Mouse (Mus musculus): ENCODE measurements at regions not wholly inside any gene's neighbourhood (a gene's known extent, or its start where the extent isn't known, plus 50 kb on each side); places are given as distances from the start of the nearest gene placed in this dataset.
A peak's percentile ranks its signal among the peaks of the same experiment; 100 is the strongest.

DNA sequence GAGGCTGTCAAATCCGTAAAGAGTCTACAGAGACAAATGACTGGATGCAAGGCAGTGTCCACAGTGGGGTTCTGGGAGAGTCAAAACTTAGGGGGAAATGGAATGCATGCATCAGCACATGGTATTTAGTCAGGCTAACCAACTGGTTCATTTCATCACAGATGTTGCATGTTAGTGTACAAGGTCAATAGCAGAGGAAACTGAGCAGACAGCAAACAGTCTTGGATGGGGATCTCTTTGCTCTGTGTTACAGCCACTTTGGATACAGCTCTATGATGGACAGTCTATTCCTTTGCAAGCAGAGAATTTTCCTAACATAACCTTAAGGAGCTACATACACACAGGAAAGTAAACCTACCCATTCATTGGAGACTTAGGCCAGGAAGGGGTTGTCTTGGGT, 151.9 kb upstream of the Tmc3 start:
- Histone ChIP-seq H3K27ac (replicated peaks in 1 of 2; ENCODE audit: control insufficient read depth in 1 of 2, insufficient read depth in 1 of 2, low read depth in 2 of 2, low read length in 2 of 2) (no peak overlapping the region), H3K4me2 (ENCODE audit: low read length) (no peak overlapping the region), H3K4me1 (ENCODE audit: control insufficient read depth in 2 of 2, insufficient read depth in 2 of 2, low read length in 2 of 2) (peaks cover 0 to 11% of the 10 kb centered on the region in 2 experiments; a peak in 2 of 4 replicates), H3K9me3 (ENCODE audit: control insufficient read depth, low read length) (no peaks in the 10 kb centered on the region), H3K27me3 (ENCODE audit: control insufficient read depth, insufficient read depth, low read length) (no peaks in the 10 kb centered on the region), H3K9ac (ENCODE audit: low read length) (no peak overlapping the region), H3K4me3 (ENCODE audit: control insufficient read depth in 1 of 2, insufficient read depth in 1 of 2, low read depth in 1 of 2, low read length in 2 of 2) (no peak overlapping the region), H3K36me3 (ENCODE audit: control insufficient read depth, insufficient read depth, low read length) (no peaks in the 10 kb centered on the region)
- 90% methylated on average over 1 of the region's 1 CpGs for WGBS
- no peak for ATAC-seq (ENCODE audit: insufficient number of reproducible peaks, insufficient read depth, low FRiP score, low read depth)

DNA sequence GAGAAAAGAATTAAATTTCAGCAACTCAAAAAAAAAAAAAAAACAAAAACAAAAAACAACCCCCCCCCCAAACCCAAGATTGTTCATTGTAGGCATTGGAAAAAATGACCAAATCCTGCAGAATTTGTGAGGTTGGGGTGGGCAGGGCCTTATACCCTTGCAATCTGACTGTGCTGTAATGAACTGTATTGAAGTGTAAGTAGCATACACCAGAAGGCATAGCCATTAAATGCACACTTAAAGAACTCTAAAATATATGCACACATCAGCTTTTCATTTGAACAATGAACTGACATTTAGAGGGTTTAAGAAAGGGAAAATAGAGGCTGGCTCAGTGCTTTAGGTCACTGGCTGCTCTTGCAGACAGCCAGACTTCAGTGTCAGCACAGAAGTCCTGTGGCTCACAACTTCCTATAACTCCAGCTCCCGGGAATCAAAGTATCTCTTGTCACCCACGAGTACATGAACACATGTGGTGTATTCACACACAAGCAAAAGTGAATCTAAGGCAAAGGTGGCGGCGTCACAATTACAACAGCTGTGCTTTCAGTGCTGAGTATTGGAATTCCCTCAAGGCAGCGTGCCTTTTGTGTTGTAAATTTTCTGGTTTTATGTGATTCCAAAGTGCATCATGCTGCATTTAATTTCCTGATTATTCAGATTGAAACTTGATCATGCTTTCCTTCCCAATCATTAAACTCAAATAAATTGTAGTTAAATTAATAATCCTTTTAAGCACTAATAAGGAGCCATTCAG, 150.6 kb upstream of the Tmc3 start:
- no peak overlapping the region for H3K9ac ChIP-seq (ENCODE audit: low read length)
- H3K4me1 ChIP-seq (ENCODE audit: control insufficient read depth in 2 of 2, insufficient read depth in 2 of 2, low read length in 2 of 2), result peaks cover 0 to 11% of the 10 kb centered on the region in 2 experiments; a peak in 3 of 4 replicates
- H3K36me3 ChIP-seq (ENCODE audit: control insufficient read depth, insufficient read depth, low read length), result no peaks in the 10 kb centered on the region
- H3K27ac ChIP-seq (replicated peaks in 1 of 2; ENCODE audit: control insufficient read depth in 1 of 2, insufficient read depth in 1 of 2, low read depth in 2 of 2, low read length in 2 of 2), result no peak overlapping the region
- WGBS, result 68% methylated on average over 5 of the region's 5 CpGs
- H3K4me2 ChIP-seq (ENCODE audit: low read length), result no peak overlapping the region
- H3K27me3 ChIP-seq (ENCODE audit: control insufficient read depth, insufficient read depth, low read length), result no peaks in the 10 kb centered on the region
- H3K9me3 ChIP-seq (ENCODE audit: control insufficient read depth, low read length), result no peaks in the 10 kb centered on the region
- ATAC-seq (ENCODE audit: insufficient number of reproducible peaks, insufficient read depth, low FRiP score, low read depth), result no peak
- no peak overlapping the region for H3K4me3 ChIP-seq (ENCODE audit: control insufficient read depth in 1 of 2, insufficient read depth in 1 of 2, low read depth in 1 of 2, low read length in 2 of 2)

DNA sequence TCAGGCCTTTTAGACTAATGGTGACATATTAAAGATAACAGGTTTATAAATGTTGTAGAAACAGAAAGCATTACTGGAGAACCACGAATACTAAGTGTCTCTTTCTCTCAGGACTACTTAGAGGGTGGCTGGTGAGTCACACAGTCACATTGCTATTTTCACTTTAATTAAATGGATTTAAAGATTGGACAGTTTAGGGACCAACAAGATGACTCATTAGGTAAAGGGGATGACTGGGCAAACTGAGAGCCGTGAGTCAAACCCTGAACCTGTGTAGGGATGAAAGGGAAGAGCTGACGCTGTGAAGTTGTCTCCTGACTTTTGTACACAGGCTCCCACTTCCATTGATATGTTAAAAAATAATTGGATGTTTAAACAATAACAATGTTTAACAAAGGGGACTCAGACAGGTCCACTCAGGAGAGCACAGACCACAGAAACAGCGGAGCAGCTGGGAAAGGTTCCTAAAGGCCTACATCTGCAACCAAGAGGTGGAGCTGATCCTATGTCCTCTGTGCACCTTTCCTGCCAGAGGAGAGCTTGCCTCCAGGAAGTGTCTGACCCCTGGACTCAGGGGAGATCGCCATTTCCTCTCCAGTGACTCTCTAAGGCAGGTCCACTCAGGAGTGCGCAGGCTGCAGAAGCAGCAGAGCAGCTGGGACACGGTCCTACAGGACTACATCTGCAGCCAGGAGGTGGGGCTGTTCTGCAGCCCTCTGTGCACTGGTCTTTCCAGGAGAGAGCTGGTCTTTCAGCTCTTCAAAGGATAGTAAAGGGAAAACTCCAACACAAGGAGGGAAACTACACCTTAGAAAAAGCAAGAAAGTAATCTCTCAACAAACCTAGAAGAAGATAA, 146.0 kb upstream of the Tmc3 start:
- H3K27me3 ChIP-seq (ENCODE audit: control insufficient read depth, insufficient read depth, low read length), result no peaks in the 10 kb centered on the region
- H3K4me1 ChIP-seq (ENCODE audit: control insufficient read depth in 2 of 2, insufficient read depth in 2 of 2, low read length in 2 of 2), result peaks cover 0 to 4% of the 10 kb centered on the region in 2 experiments; a peak in 1 of 4 replicates
- no peak overlapping the region for H3K4me3 ChIP-seq (ENCODE audit: control insufficient read depth in 1 of 2, insufficient read depth in 1 of 2, low read depth in 1 of 2, low read length in 2 of 2)
- H3K9ac ChIP-seq (ENCODE audit: low read length), result no peak overlapping the region
- ATAC-seq (ENCODE audit: insufficient number of reproducible peaks, insufficient read depth, low FRiP score, low read depth), result no peak
- H3K36me3 ChIP-seq (ENCODE audit: control insufficient read depth, insufficient read depth, low read length), result no peaks in the 10 kb centered on the region
- no peak overlapping the region for H3K27ac ChIP-seq (replicated peaks in 1 of 2; ENCODE audit: control insufficient read depth in 1 of 2, insufficient read depth in 1 of 2, low read depth in 2 of 2, low read length in 2 of 2)
- whole genome bisulfite sequencing, result 55% methylated on average over 7 of the region's 7 CpGs
- no peak overlapping the region for H3K4me2 ChIP-seq (ENCODE audit: low read length)
- H3K9me3 ChIP-seq (ENCODE audit: control insufficient read depth, low read length), result no peaks in the 10 kb centered on the region

DNA sequence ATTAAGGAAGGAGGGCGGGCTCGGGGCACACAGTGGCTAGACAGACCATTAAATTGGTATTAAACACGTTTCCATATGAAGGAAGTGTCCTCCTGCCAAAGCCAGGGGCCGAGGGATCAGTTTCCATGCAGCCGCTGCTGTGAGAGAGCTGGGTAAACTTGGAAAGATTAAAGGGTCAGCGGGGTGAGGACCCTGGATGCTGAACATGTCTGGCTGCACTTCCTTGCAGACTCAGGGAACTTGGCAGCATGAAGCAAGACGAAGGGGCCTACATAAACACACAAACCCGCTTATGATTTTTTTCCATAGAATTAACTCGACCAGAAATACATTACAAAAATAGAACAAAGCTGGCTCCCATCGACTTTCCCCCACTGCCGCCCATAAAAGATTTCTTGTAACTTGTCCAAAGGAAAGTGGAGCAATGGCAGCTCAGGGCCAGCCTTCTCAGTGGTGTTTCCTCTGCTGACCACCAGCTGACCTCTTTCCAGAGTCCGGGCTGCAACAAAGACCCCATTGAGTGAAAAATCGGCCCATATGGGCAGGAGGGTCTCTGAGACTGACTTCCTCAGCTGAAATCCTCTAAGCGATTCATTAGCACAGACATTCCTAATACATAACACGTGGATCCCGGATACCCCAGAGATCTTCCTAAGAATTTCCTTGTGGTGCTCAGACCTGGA, 141.0 kb upstream of the Tmc3 start:
- Histone ChIP-seq H3K4me3 (ENCODE audit: control insufficient read depth in 1 of 2, insufficient read depth in 1 of 2, low read depth in 1 of 2, low read length in 2 of 2) (no peak overlapping the region), H3K27ac (replicated peaks in 1 of 2; ENCODE audit: control insufficient read depth in 1 of 2, insufficient read depth in 1 of 2, low read depth in 2 of 2, low read length in 2 of 2) (peak overlapping the region; percentile 73 to 75), H3K4me1 (ENCODE audit: control insufficient read depth in 2 of 2, insufficient read depth in 2 of 2, low read length in 2 of 2) (peaks cover 12 to 18% of the 10 kb centered on the region in 2 experiments; a peak in 3 of 4 replicates), H3K27me3 (ENCODE audit: control insufficient read depth, insufficient read depth, low read length) (no peaks in the 10 kb centered on the region), H3K4me2 (ENCODE audit: low read length) (no peak overlapping the region), H3K9ac (ENCODE audit: low read length) (no peak overlapping the region), H3K36me3 (ENCODE audit: control insufficient read depth, insufficient read depth, low read length) (no peaks in the 10 kb centered on the region), H3K9me3 (ENCODE audit: control insufficient read depth, low read length) (no peaks in the 10 kb centered on the region)
- 42% methylated on average over 16 of the region's 16 CpGs for WGBS
- peak; percentile 78 for ATAC-seq (ENCODE audit: insufficient number of reproducible peaks, insufficient read depth, low FRiP score, low read depth)

DNA sequence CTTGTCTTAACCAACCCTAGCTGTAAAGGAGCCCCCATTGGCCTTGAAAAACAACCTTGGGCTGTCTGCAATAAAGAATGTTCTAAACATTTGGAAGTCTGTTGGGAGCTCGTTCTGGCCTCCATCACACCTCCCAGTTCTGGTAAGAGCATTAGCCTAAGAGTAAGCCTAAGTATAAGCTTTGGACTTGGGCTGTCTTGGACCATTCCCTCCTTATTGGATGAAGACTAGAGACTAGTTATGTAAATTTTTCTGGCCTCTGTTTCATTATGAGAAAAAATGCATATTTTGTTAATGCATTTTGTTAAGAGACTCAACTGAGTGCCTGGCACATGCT, 140.5 kb upstream of the Tmc3 start:
- 56% methylated on average over 1 of the region's 1 CpGs for WGBS
- Histone ChIP-seq H3K27me3 (ENCODE audit: control insufficient read depth, insufficient read depth, low read length) (no peaks in the 10 kb centered on the region), H3K27ac (replicated peaks in 1 of 2; ENCODE audit: control insufficient read depth in 1 of 2, insufficient read depth in 1 of 2, low read depth in 2 of 2, low read length in 2 of 2) (peak overlapping the region; percentile 73 to 75), H3K4me3 (ENCODE audit: control insufficient read depth in 1 of 2, insufficient read depth in 1 of 2, low read depth in 1 of 2, low read length in 2 of 2) (no peak overlapping the region), H3K36me3 (ENCODE audit: control insufficient read depth, insufficient read depth, low read length) (no peaks in the 10 kb centered on the region), H3K4me1 (ENCODE audit: control insufficient read depth in 2 of 2, insufficient read depth in 2 of 2, low read length in 2 of 2) (peaks cover 12 to 18% of the 10 kb centered on the region in 2 experiments; a peak in 3 of 4 replicates), H3K4me2 (ENCODE audit: low read length) (no peak overlapping the region), H3K9me3 (ENCODE audit: control insufficient read depth, low read length) (no peaks in the 10 kb centered on the region), H3K9ac (ENCODE audit: low read length) (no peak overlapping the region)
- ATAC-seq (ENCODE audit: insufficient number of reproducible peaks, insufficient read depth, low FRiP score, low read depth), result no peak

DNA sequence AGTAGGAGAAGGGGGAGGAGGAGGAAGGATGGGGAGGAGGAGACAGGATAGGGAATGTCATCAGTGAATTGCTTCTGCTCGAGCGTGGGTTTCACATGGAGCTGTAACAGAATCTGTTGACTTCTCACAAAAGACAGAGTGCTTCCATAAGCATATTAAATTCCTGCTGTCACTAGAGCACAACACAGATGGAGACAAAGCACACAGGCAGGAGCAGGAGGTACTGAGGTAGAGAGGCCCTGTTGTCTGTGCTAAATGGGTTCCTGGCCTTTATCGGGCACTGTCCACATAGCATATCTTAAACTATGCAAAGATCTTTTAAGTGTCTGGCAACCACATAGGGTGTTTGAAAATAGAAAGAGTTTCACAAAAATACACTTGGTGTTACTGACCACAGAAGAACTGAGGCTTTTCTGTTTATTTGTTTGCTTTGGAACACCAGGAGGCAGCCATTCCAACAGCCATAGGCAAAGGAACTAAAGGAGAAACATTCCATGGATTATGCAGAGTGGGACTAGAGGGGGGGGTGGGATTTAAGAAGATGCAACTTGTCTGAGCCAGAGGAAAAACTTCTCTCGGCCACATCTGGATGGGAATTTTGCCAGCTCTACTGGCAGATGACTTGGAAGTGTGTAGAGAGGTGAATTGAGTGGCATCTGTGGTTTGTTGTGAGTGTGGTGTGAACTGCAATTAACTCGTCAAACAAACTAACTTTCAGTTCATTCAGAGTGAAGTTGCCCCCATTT, 139.4 kb upstream of the Tmc3 start:
- no peaks in the 10 kb centered on the region for H3K27me3 ChIP-seq (ENCODE audit: control insufficient read depth, insufficient read depth, low read length)
- H3K4me3 ChIP-seq (ENCODE audit: control insufficient read depth in 1 of 2, insufficient read depth in 1 of 2, low read depth in 1 of 2, low read length in 2 of 2), result no peak overlapping the region
- H3K36me3 ChIP-seq (ENCODE audit: control insufficient read depth, insufficient read depth, low read length), result no peaks in the 10 kb centered on the region
- peak overlapping the region; percentile 36 to 75 for H3K27ac ChIP-seq (replicated peaks in 1 of 2; ENCODE audit: control insufficient read depth in 1 of 2, insufficient read depth in 1 of 2, low read depth in 2 of 2, low read length in 2 of 2)
- H3K9me3 ChIP-seq (ENCODE audit: control insufficient read depth, low read length), result no peaks in the 10 kb centered on the region
- peaks cover 12 to 19% of the 10 kb centered on the region in 2 experiments; a peak in 3 of 4 replicates for H3K4me1 ChIP-seq (ENCODE audit: control insufficient read depth in 2 of 2, insufficient read depth in 2 of 2, low read length in 2 of 2)
- H3K9ac ChIP-seq (ENCODE audit: low read length), result no peak overlapping the region
- no peak for ATAC-seq (ENCODE audit: insufficient number of reproducible peaks, insufficient read depth, low FRiP score, low read depth)
- WGBS, result 27% methylated on average over 5 of the region's 5 CpGs
- no peak overlapping the region for H3K4me2 ChIP-seq (ENCODE audit: low read length)

DNA sequence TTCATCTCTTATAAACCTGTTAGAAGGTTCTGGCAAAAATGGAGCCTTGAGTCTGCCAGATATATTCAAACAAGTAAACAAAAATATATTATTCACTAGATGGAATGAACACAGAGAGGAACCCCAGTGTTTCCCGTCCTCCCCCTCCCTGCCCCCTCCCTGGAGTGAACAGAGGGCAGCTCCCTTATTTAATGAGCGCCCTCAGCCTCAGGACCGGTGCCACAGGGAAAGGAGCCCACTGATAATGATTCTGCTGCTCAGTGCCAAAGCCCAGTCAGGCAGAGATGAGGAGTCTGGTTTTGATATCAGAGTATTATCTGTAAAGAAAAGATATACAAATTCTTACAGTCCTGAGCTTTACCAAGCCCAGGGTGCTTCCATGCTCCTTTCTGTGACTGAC, 134.4 kb upstream of the Tmc3 start:
- no peaks in the 10 kb centered on the region for H3K9me3 ChIP-seq (ENCODE audit: control insufficient read depth, low read length)
- no peaks in the 10 kb centered on the region for H3K27me3 ChIP-seq (ENCODE audit: control insufficient read depth, insufficient read depth, low read length)
- 43% methylated on average over 3 of the region's 3 CpGs for WGBS
- no peaks in the 10 kb centered on the region for H3K36me3 ChIP-seq (ENCODE audit: control insufficient read depth, insufficient read depth, low read length)
- no peak overlapping the region for H3K4me2 ChIP-seq (ENCODE audit: low read length)
- no peak overlapping the region for H3K27ac ChIP-seq (replicated peaks in 1 of 2; ENCODE audit: control insufficient read depth in 1 of 2, insufficient read depth in 1 of 2, low read depth in 2 of 2, low read length in 2 of 2)
- no peak overlapping the region for H3K4me3 ChIP-seq (ENCODE audit: control insufficient read depth in 1 of 2, insufficient read depth in 1 of 2, low read depth in 1 of 2, low read length in 2 of 2)
- peaks cover 10 to 26% of the 10 kb centered on the region in 2 experiments; a peak in 3 of 4 replicates for H3K4me1 ChIP-seq (ENCODE audit: control insufficient read depth in 2 of 2, insufficient read depth in 2 of 2, low read length in 2 of 2)
- no peak overlapping the region for H3K9ac ChIP-seq (ENCODE audit: low read length)
- no peak for ATAC-seq (ENCODE audit: insufficient number of reproducible peaks, insufficient read depth, low FRiP score, low read depth)
